Mouse (Mus musculus): Measurements from ENCODE around the gene Mafk. TPM values are rescaled to one million over a fixed set of nuclear protein-coding genes. Genes with fewer than 3 reads are reported as not detected.

The Mafk gene
- polyA plus RNA-seq, 1 experiment from 2014 or later: 47.7 TPM

GRCm38 (mm10) chr5:139809397-139809796, 18.1 kb downstream of the Mafk start:
- peaks cover 21% of the 10 kb centered on the region for H3K36me3 ChIP-seq
- ATAC-seq: no peak
- WGBS (ENCODE audit: insufficient replicate concordance): 39% methylated on average over 4 of the region's 4 CpGs
- no peak overlapping the region for H3K4me3 ChIP-seq
- no peak overlapping the region for H3K4me2 ChIP-seq
- peaks cover 20% of the 10 kb centered on the region for H3K27me3 ChIP-seq (replicated peaks)
- peaks cover 80% of the 10 kb centered on the region for H3K4me1 ChIP-seq
- H3K9me3 ChIP-seq (replicated peaks): no peaks in the 10 kb centered on the region; the same call in 1 of the 2 replicates
- no peak overlapping the region for H3K9ac ChIP-seq
- H3K27ac ChIP-seq: peak overlapping the region; percentile 73; the same call in 1 of the 2 replicates

GRCm38 (mm10) chr5:139811677-139812397, 20.5 kb downstream of the Mafk start:
- Histone ChIP-seq H3K4me3 (no peak overlapping the region), H3K27ac (peak overlapping the region; percentile 57), H3K9me3 (replicated peaks) (no peaks in the 10 kb centered on the region; the same call in 1 of the 2 replicates), H3K4me1 (peaks cover 80% of the 10 kb centered on the region), H3K4me2 (peak overlapping the region; percentile 40), H3K36me3 (peaks cover 13% of the 10 kb centered on the region), H3K27me3 (replicated peaks) (peaks cover 23% of the 10 kb centered on the region), H3K9ac (peak overlapping the region; percentile 56)
- peak; percentile 65 for ATAC-seq
- WGBS (ENCODE audit: insufficient replicate concordance): 57% methylated on average over 15 of the region's 15 CpGs

GRCm38 (mm10) chr5:139812398-139813125, 21.2 kb downstream of the Mafk start:
- Histone ChIP-seq H3K4me2 (peak overlapping the region; percentile 40), H3K4me1 (peaks cover 83% of the 10 kb centered on the region), H3K9ac (peak overlapping the region; percentile 56), H3K4me3 (peak overlapping the region; percentile 5; the same call in 1 of the 2 replicates), H3K27ac (peak overlapping the region; percentile 57), H3K9me3 (replicated peaks) (no peaks in the 10 kb centered on the region; the same call in 1 of the 2 replicates), H3K36me3 (peaks cover 7% of the 10 kb centered on the region), H3K27me3 (replicated peaks) (peaks cover 23% of the 10 kb centered on the region)
- ATAC-seq: no peak
- 67% methylated on average over 20 of the region's 20 CpGs for WGBS (ENCODE audit: insufficient replicate concordance)

- Histone ChIP-seq H3K4me2 (peak overlapping the region; percentile 40), H3K27ac (peak overlapping the region; percentile 57), H3K27me3 (replicated peaks) (peaks cover 23% of the 10 kb centered on the region), H3K4me3 (peak overlapping the region; percentile 5; the same call in 1 of the 2 replicates), H3K9ac (peak overlapping the region; percentile 56), H3K9me3 (replicated peaks) (no peaks in the 10 kb centered on the region; the same call in 1 of the 2 replicates), H3K4me1 (peaks cover 88% of the 10 kb centered on the region), H3K36me3 (peaks cover 2% of the 10 kb centered on the region)
- no peak for ATAC-seq
- WGBS (ENCODE audit: insufficient replicate concordance): 42% methylated on average over 10 of the region's 10 CpGs
These were observed 21.8 kb downstream of the Mafk start for GRCm38 (mm10) chr5:139813126-139813490.

- H3K27me3 ChIP-seq (replicated peaks): peaks cover 23% of the 10 kb centered on the region
- H3K4me3 ChIP-seq: no peak overlapping the region
- no peak for ATAC-seq
- H3K4me2 ChIP-seq: peak overlapping the region; percentile 12; the same call in 1 of the 2 replicates
- H3K9ac ChIP-seq: peak overlapping the region; percentile 45
- no peaks in the 10 kb centered on the region for H3K36me3 ChIP-seq
- peak overlapping the region; percentile 54 for H3K27ac ChIP-seq
- 33% methylated on average over 13 of the region's 13 CpGs for WGBS (ENCODE audit: insufficient replicate concordance)
- peaks cover 93% of the 10 kb centered on the region for H3K4me1 ChIP-seq
- H3K9me3 ChIP-seq (replicated peaks): no peaks in the 10 kb centered on the region
These were observed 22.7 kb downstream of the Mafk start for GRCm38 (mm10) chr5:139813963-139814381.

GRCm38 (mm10) chr5:139815964-139816363, 24.7 kb downstream of the Mafk start:
- peaks cover 4% of the 10 kb centered on the region; the same call in 1 of the 2 replicates for H3K36me3 ChIP-seq
- WGBS (ENCODE audit: insufficient replicate concordance): 86% methylated on average over 6 of the region's 6 CpGs
- H3K4me3 ChIP-seq: no peak overlapping the region
- no peak overlapping the region for H3K4me2 ChIP-seq
- H3K4me1 ChIP-seq: peaks cover 86% of the 10 kb centered on the region
- H3K27me3 ChIP-seq (replicated peaks): peaks cover 23% of the 10 kb centered on the region
- H3K27ac ChIP-seq: peak overlapping the region; percentile 54
- no peak overlapping the region for H3K9ac ChIP-seq
- no peak for ATAC-seq
- no peaks in the 10 kb centered on the region for H3K9me3 ChIP-seq (replicated peaks)

GRCm38 (mm10) chr5:139816445-139816844, 25.1 kb downstream of the Mafk start:
- H3K27ac ChIP-seq: peak overlapping the region; percentile 54
- no peak overlapping the region for H3K9ac ChIP-seq
- peaks cover 23% of the 10 kb centered on the region for H3K27me3 ChIP-seq (replicated peaks)
- no peak for ATAC-seq
- H3K36me3 ChIP-seq: peaks cover 9% of the 10 kb centered on the region; the same call in 1 of the 2 replicates
- no peak overlapping the region for H3K4me3 ChIP-seq
- H3K4me1 ChIP-seq: peaks cover 81% of the 10 kb centered on the region
- no peak overlapping the region for H3K4me2 ChIP-seq
- no peaks in the 10 kb centered on the region for H3K9me3 ChIP-seq (replicated peaks)

- Histone ChIP-seq H3K36me3 (peaks cover 17% of the 10 kb centered on the region), H3K27me3 (replicated peaks) (peaks cover 23% of the 10 kb centered on the region), H3K4me2 (no peak overlapping the region), H3K4me3 (no peak overlapping the region), H3K9ac (peak overlapping the region; percentile 40), H3K4me1 (peaks cover 79% of the 10 kb centered on the region), H3K9me3 (replicated peaks) (no peaks in the 10 kb centered on the region), H3K27ac (peak overlapping the region; percentile 80)
- WGBS (ENCODE audit: insufficient replicate concordance): 3% methylated on average over 1 of the region's 1 CpGs
- no peak for ATAC-seq
These were observed 26.0 kb downstream of the Mafk start for GRCm38 (mm10) chr5:139817292-139817691.

GRCm38 (mm10) chr5:139818056-139818455, 26.7 kb downstream of the Mafk start:
- ATAC-seq: peak; percentile 35
- H3K4me1 ChIP-seq: peaks cover 79% of the 10 kb centered on the region
- H3K4me3 ChIP-seq: no peak overlapping the region
- H3K27ac ChIP-seq: peak overlapping the region; percentile 80
- peak overlapping the region; percentile 40 for H3K9ac ChIP-seq
- H3K27me3 ChIP-seq (replicated peaks): peaks cover 17% of the 10 kb centered on the region
- peak overlapping the region; percentile 14; the same call in 1 of the 2 replicates for H3K4me2 ChIP-seq
- peaks cover 25% of the 10 kb centered on the region for H3K36me3 ChIP-seq
- no peaks in the 10 kb centered on the region for H3K9me3 ChIP-seq (replicated peaks)
- 62% methylated on average over 3 of the region's 3 CpGs for WGBS (ENCODE audit: insufficient replicate concordance)

- Histone ChIP-seq H3K4me1 (peaks cover 78% of the 10 kb centered on the region), H3K4me3 (no peak overlapping the region), H3K27me3 (replicated peaks) (peaks cover 10% of the 10 kb centered on the region), H3K36me3 (peaks cover 32% of the 10 kb centered on the region), H3K4me2 (no peak overlapping the region), H3K9ac (peak overlapping the region; percentile 40), H3K9me3 (replicated peaks) (no peaks in the 10 kb centered on the region), H3K27ac (peak overlapping the region; percentile 80)
- 36% methylated on average over 4 of the region's 4 CpGs for WGBS (ENCODE audit: insufficient replicate concordance)
- ATAC-seq: peak; percentile 79
These were observed 27.5 kb downstream of the Mafk start for GRCm38 (mm10) chr5:139818801-139819200.

- peak within 1 kb of the TSS; percentile 80 for H3K27ac ChIP-seq
- ATAC-seq: no peak
- peaks cover 1% of the 10 kb centered on the region; the same call in 1 of the 2 replicates for H3K27me3 ChIP-seq (replicated peaks)
- H3K9me3 ChIP-seq (replicated peaks): no peaks in the 10 kb centered on the region
- H3K9ac ChIP-seq: no peak within 1 kb of the TSS; the same call in 1 of the 2 replicates
- H3K4me3 ChIP-seq: no peak within 1 kb of the TSS
- H3K4me2 ChIP-seq: no peak within 1 kb of the TSS
- 75% methylated on average over 9 of the region's 9 CpGs for WGBS (ENCODE audit: insufficient replicate concordance)
- H3K4me1 ChIP-seq: peaks cover 72% of the 10 kb centered on the region
- H3K36me3 ChIP-seq: peaks cover 41% of the 10 kb centered on the region
These were observed 28.3 kb downstream of the Mafk start, which contains the start of gene Tmem184a for GRCm38 (mm10) chr5:139819538-139820181. Gene Tmem184a, minus strand, starts transcription at chr5:139819917.

Data from liver, embryonic 12.5 days (tissue).